Comparison of ENCODE assay signal across 32 mouse cellular contexts in genomic region chr3:146680625-146681024, GRCm38 (mm10). TPM values are rescaled to one million over a fixed set of nuclear protein-coding genes. Genes with fewer than 3 reads are reported as not detected.
"Had no signal": no experiment of that assay in that cellular context is flagged by ENCODE, and none has a peak within 500 bp of the region (broad histone marks: within the 10 kb centered on the region; RNA-seq: fewer than 3 reads in every experiment).

No protein-coding gene starts in this region.

- H3K27ac ChIP-seq: embryonic facial prominence, embryonic 10.5 days; embryonic facial prominence, embryonic 12.5 days; embryonic facial prominence, embryonic 15.5 days; forebrain, embryonic 10.5 days; forebrain, embryonic 12.5 days; forebrain, embryonic 13.5 days; forebrain, embryonic 15.5 days; gastrocnemius, adult 2 months; heart, adult 2 months had no signal

- H3K9me3 ChIP-seq: embryonic facial prominence, embryonic 10.5 days; embryonic facial prominence, embryonic 12.5 days; embryonic facial prominence, embryonic 13.5 days; embryonic facial prominence, embryonic 15.5 days; forebrain, embryonic 10.5 days; forebrain, embryonic 12.5 days; forebrain, embryonic 13.5 days; forebrain, embryonic 15.5 days had no signal

- H3K4me2 ChIP-seq: embryonic facial prominence, embryonic 12.5 days; forebrain, embryonic 12.5 days; forebrain, embryonic 13.5 days; forebrain, embryonic 15.5 days had no signal

- H3K4me3 ChIP-seq: embryonic facial prominence, embryonic 10.5 days; embryonic facial prominence, embryonic 12.5 days; embryonic facial prominence, embryonic 13.5 days; embryonic facial prominence, embryonic 15.5 days; erythroblast, embryonic 14.5 days; forebrain, embryonic 10.5 days; forebrain, embryonic 12.5 days; forebrain, embryonic 13.5 days; forebrain, embryonic 15.5 days; gastrocnemius, adult 2 months; heart, adult 2 months had no signal

- DNase-seq: cerebellum, adult 2 months; cerebellum, adult 8-10 months; cerebellum, adult 9-10 months; cerebellum, adult 9-11 months; cerebellum, postnatal 10 days; cerebellum, postnatal 14 days; cerebellum, postnatal 25 days; cerebellum, postnatal 36 days; embryo, embryonic 11 days; forebrain, postnatal 0 days; gastrocnemius, adult 2 months; gastrocnemius, postnatal 10 days; gastrocnemius, postnatal 14 days; gastrocnemius, postnatal 25 days; gastrocnemius, postnatal 36 days; heart, adult 18-20 months; heart, adult 2 months had no signal

- H3K9ac ChIP-seq: embryonic facial prominence, embryonic 12.5 days; embryonic facial prominence, embryonic 13.5 days; embryonic facial prominence, embryonic 15.5 days; forebrain, embryonic 12.5 days; forebrain, embryonic 13.5 days; forebrain, embryonic 15.5 days; forebrain, postnatal 0 days had no signal

- ATAC-seq: forebrain, embryonic 13.5 days; forebrain, embryonic 14.5 days; forebrain, embryonic 15.5 days; forebrain, embryonic 16.5 days; forebrain, postnatal 0 days had no signal

- H3K27me3 ChIP-seq: embryonic facial prominence, embryonic 12.5 days; embryonic facial prominence, embryonic 13.5 days; embryonic facial prominence, embryonic 15.5 days; forebrain, embryonic 15.5 days had no signal

- H3K36me3 ChIP-seq: embryonic facial prominence, embryonic 10.5 days; embryonic facial prominence, embryonic 12.5 days; embryonic facial prominence, embryonic 13.5 days; embryonic facial prominence, embryonic 15.5 days; forebrain, embryonic 10.5 days; forebrain, embryonic 12.5 days; forebrain, embryonic 15.5 days had no signal

RNA-seq across cellular contexts. Expression of gene Samd13, which starts 4.8 kb away (rescaled TPM):
- polyA plus RNA-seq: cerebellum, adult 2 months; erythroblast, embryonic 14.5 days had no signal

RNA-seq across cellular contexts. Expression of gene 4930503B20Rik, which starts 29.5 kb away (rescaled TPM):
- polyA plus RNA-seq: cerebellum, adult 2 months; embryonic facial prominence, embryonic 10.5 days; embryonic facial prominence, embryonic 11.5 days; embryonic facial prominence, embryonic 12.5 days; embryonic facial prominence, embryonic 14.5 days; erythroblast, embryonic 14.5 days; forebrain, embryonic 10.5 days; forebrain, embryonic 11.5 days; forebrain, embryonic 12.5 days; forebrain, embryonic 13.5 days; forebrain, embryonic 14.5 days; forebrain, embryonic 15.5 days; forebrain, embryonic 16.5 days; frontal cortex, adult 2 months had no signal
